Mouse (Mus musculus) spleen, adult 10 weeks (tissue): ENCODE results near the gene Slc18b1. TPM values are rescaled to one million over a fixed set of nuclear protein-coding genes. Genes with fewer than 3 reads are reported as not detected.

Experiments used
- polyA plus RNA-seq: library from polyadenylated mRNA; stranded (reverse); fragments of 350-450 nt; fragmentation: Illumina TruSeq; extraction: RNeasy Lipid Tissue Mini Kit (QIAGEN cat#74804); gene quantifications from one replicate; pipeline ENCODE4 v1.2.3, GENCODE M21; 2015; ENCODE audit warnings: low replicate concordance; ENCODE audit not compliant: insufficient read depth

The Slc18b1 gene
- polyA plus RNA-seq: 4.1 TPM

GRCm38 (mm10) chr10:23796551-23797503, at the start of gene Slc18b1:
TSS of gene Slc18b1 (plus strand) at chr10:23796986.

GRCm38 (mm10) chr10:23787062-23787821, 9.5 kb upstream of the Slc18b1 start, which contains the start of gene Rps12:
TSS of gene Rps12 (minus strand) at chr10:23787275.

GRCm38 (mm10) chr10:23851228-23851912, 54.6 kb downstream of the Slc18b1 start, which contains the start of gene Vnn3:
TSS of gene Vnn3 (plus strand) at chr10:23851462.

Other genes with a start within 250 kb of the Slc18b1 start
- 3,138 TPM for gene Rps12, start 9.7 kb upstream of the Slc18b1 start, polyA plus RNA-seq
- gene Vnn3, start 54.5 kb downstream of the Slc18b1 start, polyA plus RNA-seq: 4.2 TPM
- 0.25 TPM for gene Vnn1, start 97.7 kb downstream of the Slc18b1 start, polyA plus RNA-seq
- gene Taar1, start 123.4 kb downstream of the Slc18b1 start, polyA plus RNA-seq: not detected
- not detected for gene Taar2, start 141.6 kb downstream of the Slc18b1 start, polyA plus RNA-seq
- gene Taar3, start 152.6 kb downstream of the Slc18b1 start, polyA plus RNA-seq: not detected
- gene Taar4, start 163.5 kb downstream of the Slc18b1 start, polyA plus RNA-seq: not detected
- gene Taar5, start 173.7 kb downstream of the Slc18b1 start, polyA plus RNA-seq: not detected
- gene Taar6, start 188.7 kb downstream of the Slc18b1 start, polyA plus RNA-seq: not detected
- gene Taar7a, start 196.5 kb downstream of the Slc18b1 start, polyA plus RNA-seq: not detected
- not detected for gene Taar7b, start 203.0 kb downstream of the Slc18b1 start, polyA plus RNA-seq
- not detected for gene Taar7d, start 230.2 kb downstream of the Slc18b1 start, polyA plus RNA-seq
- gene Taar7e, start 240.6 kb downstream of the Slc18b1 start, polyA plus RNA-seq: not detected